Mouse (Mus musculus) ES-E14 (cell line): ENCODE results near the gene Tbxas1. TPM values are rescaled to one million over a fixed set of nuclear protein-coding genes. Genes with fewer than 3 reads are reported as not detected.

Source experiments
- DNase-seq: peaks from one replicate; pipeline ENCODE4 v3.0.0-alpha.2; 2013; ENCODE audit warnings: low read depth, low spot score
- H3K27ac ChIP-seq: 2 replicates; pipeline ENCODE4 v1.5.1; 2012; ENCODE audit warnings: low read depth, mild to moderate bottlenecking, low read length, moderate library complexity, mixed read lengths; ENCODE audit not compliant: poor library complexity, insufficient read depth, severe bottlenecking
- H3K36me3 ChIP-seq: 2 replicates; pipeline ENCODE4 v1.6.1; 2012; ENCODE audit warnings: mild to moderate bottlenecking, low read length, moderate library complexity, mixed read lengths; ENCODE audit not compliant: control insufficient read depth, poor library complexity, insufficient read depth, severe bottlenecking
- H3K4me1 ChIP-seq, 2 experiments: fragments of 150-350 bp in 1 of 2; sonication (generic) in 1 of 2; 2 replicates each; pipeline ENCODE4 v1.6.1; 2012; ENCODE audit warnings: low read length in 2 of 2, mild to moderate bottlenecking in 1 of 2, mixed read lengths in 1 of 2; ENCODE audit not compliant: control insufficient read depth in 2 of 2, insufficient read depth in 2 of 2, poor library complexity in 1 of 2
- H3K4me3 ChIP-seq, 2 experiments: fragments of 150-350 bp in 1 of 2; sonication (generic) in 1 of 2; 2 replicates each; pipeline ENCODE4 v1.5.1; 2012; ENCODE audit warnings: low read length in 2 of 2, low read depth in 1 of 2, mild to moderate bottlenecking in 1 of 2, mixed read lengths in 1 of 2; ENCODE audit not compliant: insufficient read depth in 1 of 2, poor library complexity in 1 of 2, severe bottlenecking in 1 of 2
- H3K9ac ChIP-seq: 2 replicates; pipeline ENCODE4 v1.6.1; 2012; ENCODE audit warnings: low read depth, mild to moderate bottlenecking, low read length, mixed read lengths; ENCODE audit not compliant: poor library complexity, insufficient read depth, severe bottlenecking
- H3K9me3 ChIP-seq: fragments of 150-350 bp; sonication (generic); 2 replicates; pipeline ENCODE4 v1.6.1; 2012; ENCODE audit warnings: low read depth, mild to moderate bottlenecking, low read length; ENCODE audit not compliant: control insufficient read depth, insufficient read depth
- CHD2 ChIP-seq: IDR thresholded peaks from 2 replicates; pipeline ENCODE4 v1.6.1; 2014; ENCODE audit warnings: mild to moderate bottlenecking, low read depth, low read length, inconsistent platforms
- HCFC1 ChIP-seq: IDR thresholded peaks from 2 replicates; pipeline ENCODE4 v1.6.1; 2012; ENCODE audit warnings: low read length, inconsistent platforms, borderline replicate concordance; ENCODE audit not compliant: insufficient read depth
- MAFK ChIP-seq: IDR thresholded peaks from 2 replicates; pipeline ENCODE4 v1.6.1; 2014; ENCODE audit warnings: mild to moderate bottlenecking, low read depth, low read length, inconsistent platforms; ENCODE audit not compliant: insufficient read depth
- ZC3H11A ChIP-seq: IDR thresholded peaks from 2 replicates; pipeline ENCODE4 v1.6.1; 2012; ENCODE audit warnings: low read depth, mild to moderate bottlenecking, inconsistent platforms, low read length, borderline replicate concordance
- ZNF384 ChIP-seq: IDR thresholded peaks from 2 replicates; pipeline ENCODE4 v1.6.1; 2012; ENCODE audit warnings: low read depth, low read length, inconsistent platforms
- in situ Hi-C, 2 experiments: fragments of 600-800 bp; cut with MboI; formaldehyde crosslinking; loops; one replicate each; pipeline ENCODE4 v1.15.1; 2025; ENCODE audit warnings: low sequenced_read_pairs in 2 of 2, inconsistent platforms in 1 of 2; ENCODE audit not compliant: unreplicated experiment in 2 of 2
- total RNA-seq: library from RNA; depleted of rRNA; stranded (reverse); fragments of 300-350 nt; gene quantifications from 2 replicates; pipeline ENCODE4 v1.2.3, GENCODE M21; 2012

Gene Tbxas1
- total RNA-seq, 1 experiment: not detected

DNA sequence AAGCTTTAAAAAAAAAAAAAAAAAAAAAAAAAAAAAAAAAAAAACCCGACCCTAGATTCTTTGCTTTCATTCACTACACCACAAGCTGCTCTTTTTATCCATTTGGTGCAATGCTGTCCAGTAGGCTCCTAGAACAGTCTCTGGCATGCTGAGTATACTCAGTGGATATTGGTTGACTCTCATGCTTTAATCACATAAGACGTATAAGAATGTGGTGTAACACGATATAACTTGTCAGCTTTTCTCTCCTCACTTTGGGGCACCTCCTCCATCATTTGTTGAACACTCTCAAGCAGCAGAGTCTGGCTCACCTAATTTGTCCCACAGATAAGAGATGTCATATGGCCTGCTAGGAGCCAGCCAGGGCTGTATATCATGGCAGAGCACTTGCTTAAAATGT, 11.6 kb upstream of the Tbxas1 start:
- in situ Hi-C loops: no loop called here

DNA sequence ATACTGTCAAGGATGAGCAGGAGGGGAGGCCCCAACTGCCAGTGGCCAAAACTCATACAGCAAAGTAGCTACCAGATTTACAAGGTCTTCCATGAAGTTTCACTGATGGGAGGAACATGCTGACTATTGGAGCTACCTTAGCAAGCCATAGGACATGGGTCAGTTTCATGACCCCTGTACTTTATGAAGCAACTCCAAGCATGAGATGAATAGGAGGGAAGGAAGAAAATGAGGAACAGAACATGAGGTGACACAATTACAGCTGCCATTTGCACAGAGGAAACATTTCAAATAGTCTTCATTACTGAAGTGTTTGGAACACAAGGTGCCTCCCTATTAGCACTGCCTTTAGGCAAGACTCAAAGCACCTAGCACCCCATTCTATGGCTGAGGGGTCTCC, 9.4 kb upstream of the Tbxas1 start:
- no peak overlapping the region for H3K4me3 ChIP-seq
- no peak overlapping the region for H3K27ac ChIP-seq
- TF ChIP-seq ZNF384 (no peak), MAFK (no peak), HCFC1 (no peak), ZC3H11A (no peak), CHD2 (no peak)
- no peaks in the 10 kb centered on the region for H3K9me3 ChIP-seq
- H3K36me3 ChIP-seq: no peaks in the 10 kb centered on the region
- H3K9ac ChIP-seq: no peak overlapping the region
- in situ Hi-C loops: no loop called here
- H3K4me1 ChIP-seq: no peaks in the 10 kb centered on the region
- DNase-seq: no peak

More for the DNA sequence above, 11.6 kb upstream of the Tbxas1 start:
- no peak overlapping the region for H3K9ac ChIP-seq
- no peak overlapping the region for H3K4me3 ChIP-seq
- H3K4me1 ChIP-seq: no peaks in the 10 kb centered on the region
- TF ChIP-seq CHD2 (no peak), ZNF384 (peak; percentile 56)
- H3K9me3 ChIP-seq: no peaks in the 10 kb centered on the region
- no peak for DNase-seq
- H3K27ac ChIP-seq: no peak overlapping the region
- no peaks in the 10 kb centered on the region for H3K36me3 ChIP-seq

DNA sequence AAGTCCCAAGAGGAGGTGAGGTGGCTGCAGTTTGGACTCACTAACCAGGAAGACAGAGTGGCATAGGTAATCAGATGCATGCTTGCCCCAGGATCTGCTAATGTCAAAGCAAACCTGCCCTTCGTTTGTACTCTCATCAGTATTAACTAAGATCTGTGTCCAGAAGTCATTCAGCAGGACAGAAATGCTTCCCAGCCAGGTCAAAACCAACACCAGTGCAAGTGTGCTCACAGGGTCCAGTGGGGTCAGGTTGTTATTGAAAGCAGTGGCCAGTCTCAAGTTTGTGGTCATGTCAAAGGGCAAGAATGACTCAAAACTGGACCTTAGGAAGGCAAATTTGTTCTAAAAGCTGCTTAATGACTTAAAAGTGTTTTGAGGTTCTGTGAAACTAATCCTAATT, 8.8 kb upstream of the Tbxas1 start:
- no peaks in the 10 kb centered on the region for H3K36me3 ChIP-seq
- in situ Hi-C loops: no loop called here
- H3K9ac ChIP-seq: no peak overlapping the region
- no peak overlapping the region for H3K27ac ChIP-seq
- no peaks in the 10 kb centered on the region for H3K9me3 ChIP-seq
- H3K4me1 ChIP-seq: no peaks in the 10 kb centered on the region
- TF ChIP-seq ZNF384 (no peak), HCFC1 (no peak), CHD2 (no peak), MAFK (no peak), ZC3H11A (no peak)
- no peak for DNase-seq
- H3K4me3 ChIP-seq: no peak overlapping the region

DNA sequence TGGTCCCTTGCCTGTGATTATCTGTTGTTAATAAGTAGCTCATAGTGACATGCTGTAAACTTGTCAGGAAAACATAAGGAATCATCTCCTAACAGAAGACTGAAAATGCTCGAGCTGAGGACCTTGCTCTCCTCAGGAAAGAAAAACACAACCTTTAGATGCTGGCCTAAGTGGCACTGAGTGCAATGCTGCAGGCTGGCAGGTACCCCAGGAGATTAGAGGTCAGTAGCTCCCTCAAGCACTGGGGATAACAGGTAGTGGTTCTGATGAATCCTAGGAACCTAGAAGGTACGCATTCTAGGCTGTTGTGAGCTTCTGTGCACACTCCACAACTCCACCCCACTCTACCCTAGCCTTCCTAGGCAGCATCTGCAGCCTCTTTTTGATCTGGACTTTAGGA, 8.4 kb upstream of the Tbxas1 start:
- TF ChIP-seq HCFC1: no peak
- TF ChIP-seq ZC3H11A: no peak
- no peak for TF ChIP-seq MAFK
- TF ChIP-seq CHD2: no peak
- no peak for TF ChIP-seq ZNF384
- no peak for DNase-seq
- Histone ChIP-seq H3K4me3 (no peak overlapping the region), H3K9me3 (no peaks in the 10 kb centered on the region), H3K4me1 (no peaks in the 10 kb centered on the region), H3K9ac (no peak overlapping the region), H3K36me3 (no peaks in the 10 kb centered on the region), H3K27ac (no peak overlapping the region)
- in situ Hi-C loops: no loop called here

DNA sequence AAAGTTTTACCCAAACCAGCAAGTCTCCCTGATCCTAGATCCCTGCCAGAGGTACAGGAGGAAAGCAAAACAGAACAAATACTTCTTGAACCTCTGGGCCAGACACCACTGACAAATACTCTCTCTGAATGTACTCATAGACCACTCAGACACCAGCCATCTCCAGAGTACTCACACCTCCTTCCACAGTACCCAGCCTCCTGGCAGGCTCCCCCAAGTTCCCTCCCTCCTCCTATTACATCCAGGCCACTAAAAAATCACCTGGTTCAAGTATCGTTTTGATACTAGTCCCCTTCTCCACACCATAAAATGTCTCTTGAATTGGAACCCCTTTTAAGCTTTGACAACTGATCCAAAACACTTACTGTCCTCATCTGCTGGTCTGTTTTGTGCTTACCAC, 7.9 kb upstream of the Tbxas1 start:
- DNase-seq: no peak
- Histone ChIP-seq H3K4me3 (no peak overlapping the region), H3K9me3 (no peaks in the 10 kb centered on the region), H3K27ac (no peak overlapping the region), H3K36me3 (no peaks in the 10 kb centered on the region), H3K9ac (no peak overlapping the region), H3K4me1 (no peaks in the 10 kb centered on the region)
- in situ Hi-C loops: no loop called here
- TF ChIP-seq MAFK (no peak), CHD2 (no peak), HCFC1 (no peak), ZNF384 (no peak), ZC3H11A (no peak)
